8 mouse cellular contexts compared by ENCODE assay signal in genomic region chr13:67525753-67526410, GRCm38 (mm10). TPM values are rescaled to one million over a fixed set of nuclear protein-coding genes. Genes with fewer than 3 reads are reported as not detected.
DNase-seq lines count a peak whose midpoint lies in the region; ATAC-seq and TF ChIP-seq lines count a peak whose summit lies in the region.

Gene Gm26965, minus strand, starts transcription at chr13:67526151.
Gene Zfp87, minus strand, starts transcription at chr13:67526177.

- H3K4me2 ChIP-seq in kidney, embryonic 14.5 days (replicated peaks; ENCODE audit: low read depth, low read length), result peak within 1 kb of the TSS; percentile 80
- H3K4me2 ChIP-seq in limb, embryonic 15.5 days, result peak within 1 kb of the TSS; percentile 62

- peak within 1 kb of the TSS; percentile 66 for H3K9ac ChIP-seq in kidney, embryonic 14.5 days (ENCODE audit: low read depth, low read length)
- peak within 1 kb of the TSS; percentile 56 for H3K9ac ChIP-seq in limb, embryonic 15.5 days

- no peaks in the 10 kb centered on the region for H3K9me3 ChIP-seq in kidney, embryonic 14.5 days (ENCODE audit: control insufficient read depth, low read length)
- no peaks in the 10 kb centered on the region for H3K9me3 ChIP-seq in limb, embryonic 15.5 days

- peak within 1 kb of the TSS; percentile 75 for H3K27ac ChIP-seq in bone marrow macrophage, adult 2 months (ENCODE audit: insufficient read depth, low read depth, low read length)
- H3K27ac ChIP-seq in embryonic fibroblast, embryonic 13.5 days (ENCODE audit: insufficient read depth, low read length), result 0 out of 2 replicates have a peak within 1 kb of the TSS, but pooled peaks have one; percentile 4
- peak within 1 kb of the TSS; percentile 53 for H3K27ac ChIP-seq in kidney, embryonic 14.5 days (ENCODE audit: low read depth, low read length)
- H3K27ac ChIP-seq in limb, embryonic 15.5 days, result peak within 1 kb of the TSS; percentile 78

- peak; percentile 98 for DNase-seq in A20 (ENCODE audit: low read depth, low spot score)
- DNase-seq in heart, adult 9 months (ENCODE audit: low spot score in 2 of 2), result peak; percentile 93 to 94
- DNase-seq in monocyte, adult 2 months (ENCODE audit: low read depth in 1 of 2, low spot score in 2 of 2), result peak; percentile 82 to 89
- peak; percentile 95 for DNase-seq in spleen, postnatal 36 days (ENCODE audit: low spot score in 2 of 2)

- peak within 1 kb of the TSS; percentile 84 for H3K4me3 ChIP-seq in bone marrow macrophage, adult 2 months (ENCODE audit: insufficient read depth, low read length)
- peak within 1 kb of the TSS; percentile 80 for H3K4me3 ChIP-seq in embryonic fibroblast, embryonic 13.5 days (ENCODE audit: insufficient read depth, low read length)
- H3K4me3 ChIP-seq in kidney, embryonic 14.5 days (ENCODE audit: low read length), result peak within 1 kb of the TSS; percentile 72
- H3K4me3 ChIP-seq in limb, embryonic 15.5 days, result peak within 1 kb of the TSS; percentile 58

- H3K36me3 ChIP-seq in kidney, embryonic 14.5 days (ENCODE audit: control insufficient read depth, insufficient read depth, low read length), result peaks cover 2% of the 10 kb centered on the region; the same call in 1 of the 2 replicates
- peaks cover 9% of the 10 kb centered on the region for H3K36me3 ChIP-seq in limb, embryonic 15.5 days

- no peak for TF ChIP-seq CTCF in bone marrow macrophage, adult 2 months (IDR thresholded peaks at IDR 0.05; ENCODE audit: low read depth, low read length)
- no peak for TF ChIP-seq CTCF in embryonic fibroblast, embryonic 13.5 days (IDR thresholded peaks at IDR 0.05; ENCODE audit: borderline replicate concordance, insufficient read depth, low read length)

- WGBS in kidney, embryonic 14.5 days, result under 1% methylated on average over 27 of the region's 27 CpGs
- WGBS in limb, embryonic 15.5 days, result under 1% methylated on average over 27 of the region's 27 CpGs

- ATAC-seq in kidney, embryonic 14.5 days (ENCODE audit: low FRiP score, low TSS enrichment), result peak; percentile 99
- ATAC-seq in limb, embryonic 15.5 days (ENCODE audit: insufficient number of reproducible peaks, low FRiP score, low TSS enrichment, low read depth), result peak; percentile 97

- peaks cover 22% of the 10 kb centered on the region for H3K4me1 ChIP-seq in bone marrow macrophage, adult 2 months (ENCODE audit: control insufficient read depth, insufficient read depth, low read length)
- peaks cover 5% of the 10 kb centered on the region; the same call in 1 of the 2 replicates for H3K4me1 ChIP-seq in embryonic fibroblast, embryonic 13.5 days (ENCODE audit: control insufficient read depth, insufficient read depth, low read length)
- H3K4me1 ChIP-seq in kidney, embryonic 14.5 days (ENCODE audit: control insufficient read depth, insufficient read depth, low read length), result peaks cover 14% of the 10 kb centered on the region
- H3K4me1 ChIP-seq in limb, embryonic 15.5 days, result peaks cover 8% of the 10 kb centered on the region

- no peak for TF ChIP-seq POLR2A in bone marrow macrophage, adult 2 months (IDR thresholded peaks at IDR 0.05; ENCODE audit: borderline replicate concordance, low read depth, low read length)
- peak; percentile 96 for TF ChIP-seq POLR2A in embryonic fibroblast, embryonic 13.5 days (IDR thresholded peaks at IDR 0.05; ENCODE audit: low read depth, low read length)

- no peaks in the 10 kb centered on the region for H3K27me3 ChIP-seq in kidney, embryonic 14.5 days (ENCODE audit: control insufficient read depth, insufficient read depth, low read length)
- H3K27me3 ChIP-seq in limb, embryonic 15.5 days, result no peaks in the 10 kb centered on the region

RNA-seq across cellular contexts. Expression of gene Gm26965, which starts in this region (rescaled TPM):
- polyA plus RNA-seq in bone marrow macrophage, adult 2 months (2012; ENCODE audit: insufficient read depth, insufficient read length, missing spikeins), result not detected in 2 replicates
- 1.5 TPM in 1 of 2 replicates, not detected in the other for polyA plus RNA-seq in embryonic fibroblast, embryonic 13.5 days (2011; ENCODE audit: insufficient read length, low read depth, missing spikeins)
- not detected in 2 replicates for polyA plus RNA-seq in kidney, embryonic 14.5 days (2014; fragmentation: Nextera tagmentation; extraction: Ambion mirVana)
- 0.25 TPM in 1 of 2 replicates, not detected in the other for polyA plus RNA-seq in limb, embryonic 15.5 days (2015; fragmentation: Nextera tagmentation; extraction: Ambion mirVana)

RNA-seq across cellular contexts. Expression of gene Zfp87, which starts in this region (rescaled TPM):
- 21.8 and 22.7 TPM in 2 replicates for polyA plus RNA-seq in bone marrow macrophage, adult 2 months (2012; ENCODE audit: insufficient read depth, insufficient read length, missing spikeins)
- polyA plus RNA-seq in embryonic fibroblast, embryonic 13.5 days (2011; ENCODE audit: insufficient read length, low read depth, missing spikeins), result 13.1 and 15.2 TPM in 2 replicates
- 22.5 and 28.5 TPM in 2 replicates for polyA plus RNA-seq in kidney, embryonic 14.5 days (2014; fragmentation: Nextera tagmentation; extraction: Ambion mirVana)
- 23.6 and 27.2 TPM in 2 replicates for polyA plus RNA-seq in limb, embryonic 15.5 days (2015; fragmentation: Nextera tagmentation; extraction: Ambion mirVana)

Comparison
In these comparisons a context has a peak if more than half of its experiments do, and no peak if none do; other contexts are left out.
1. Peak in every context shown above with its lines: DNase-seq, ATAC-seq, H3K4me3 ChIP-seq and H3K27ac ChIP-seq.
2. H3K27ac ChIP-seq: peak in every context shown above with its lines; median percentile 78 in limb, embryonic 15.5 days; 75 in bone marrow macrophage, adult 2 months; 53 in kidney, embryonic 14.5 days; 4 in embryonic fibroblast, embryonic 13.5 days.